Mouse (Mus musculus) testis, adult 2 months (tissue): Measurements from ENCODE around the gene Vkorc1l1.

Experiments
- CTCF ChIP-seq: fragments of 200-500 bp; IDR thresholded peaks from 2 replicates; pipeline ENCODE4 v1.5.1; 2012; ENCODE audit warnings: low read depth, mild to moderate bottlenecking, inconsistent platforms, low read length, moderate library complexity; ENCODE audit not compliant: control insufficient read depth, insufficient read depth, insufficient replicate concordance
- POLR2A ChIP-seq: fragments of 200-500 bp; IDR thresholded peaks from 2 replicates; pipeline ENCODE4 v1.6.1; 2012; ENCODE audit warnings: low read depth, mild to moderate bottlenecking, inconsistent platforms, low read length, moderate library complexity; ENCODE audit not compliant: control insufficient read depth

- TF ChIP-seq CTCF (no peak), POLR2A (no peak)
Observed at GRCm38 (mm10) chr5:130022366-130022765, 80.6 kb downstream of the Vkorc1l1 start.
